Mouse (Mus musculus) C2C12 (cell line): ENCODE results near the gene 0610040J01Rik. TPM values are rescaled to one million over a fixed set of nuclear protein-coding genes. Genes with fewer than 3 reads are reported as not detected.

Source experiments
- H3K27me3 ChIP-seq: one replicate; pipeline ENCODE4 v1.6.1; 2011; ENCODE audit not compliant: control insufficient read depth, insufficient read depth, insufficient read length
- H3K36me3 ChIP-seq: one replicate; pipeline ENCODE4 v1.6.1; 2011; ENCODE audit not compliant: control insufficient read depth, insufficient read depth
- H3K4me3 ChIP-seq: one replicate; pipeline ENCODE4 v1.5.1; 2011; ENCODE audit warnings: mild to moderate bottlenecking, control low read depth; ENCODE audit not compliant: poor library complexity, insufficient read depth, severe bottlenecking
- H3K79me2 ChIP-seq: one replicate; pipeline ENCODE4 v1.6.1; 2011; ENCODE audit not compliant: control insufficient read depth, insufficient read depth
- H3K79me3 ChIP-seq: one replicate; pipeline ENCODE4 v1.6.1; 2011; ENCODE audit warnings: low read depth, control low read depth
- H3ac ChIP-seq: one replicate; pipeline ENCODE3; 2011; ENCODE audit warnings: low read depth; ENCODE audit not compliant: control insufficient read depth, insufficient read length
- CEBPB ChIP-seq: IDR thresholded peaks from one replicate; pipeline ENCODE4 v1.6.1; 2011; ENCODE audit warnings: low read depth, mild to moderate bottlenecking, control low read depth, moderate library complexity
- CTCF ChIP-seq: IDR thresholded peaks from one replicate; pipeline ENCODE4 v1.5.1; 2011; ENCODE audit not compliant: control insufficient read depth, insufficient read depth, insufficient read length
- FOSL1 ChIP-seq: IDR thresholded peaks from one replicate; pipeline ENCODE4 v1.8.0; 2011; ENCODE audit warnings: mild to moderate bottlenecking, low read length; ENCODE audit not compliant: poor library complexity, insufficient read depth, severe bottlenecking
- MAX ChIP-seq: IDR thresholded peaks from one replicate; pipeline ENCODE4 v1.6.1; 2011; ENCODE audit warnings: mild to moderate bottlenecking, control low read depth
- MYOD1 ChIP-seq: IDR thresholded peaks from one replicate; pipeline ENCODE4 v1.6.1; 2011; ENCODE audit warnings: low read depth; ENCODE audit not compliant: control insufficient read depth, insufficient read length
- MYOG ChIP-seq: IDR thresholded peaks from one replicate; pipeline ENCODE4 v1.6.1; 2011; ENCODE audit not compliant: control insufficient read depth, insufficient read length; ENCODE audit errors: extremely low read depth
- USF1 ChIP-seq: IDR thresholded peaks from one replicate; pipeline ENCODE4 v1.6.1; 2011; ENCODE audit warnings: low read depth, mild to moderate bottlenecking, control low read depth, moderate library complexity
- polyA plus RNA-seq: library from polyadenylated mRNA; unstranded; fragments of >200 nt; fragmentation: generic; extraction: Trizol; gene quantifications from one replicate; pipeline ENCODE4 v1.2.1, GENCODE M21; 2012; ENCODE audit warnings: missing spikeins

Gene 0610040J01Rik
- polyA plus RNA-seq, 1 experiment, result 0.02 TPM

- TF ChIP-seq CTCF (no peak), FOSL1 (no peak), MYOD1 (no peak), MAX (no peak), CEBPB (no peak), MYOG (no peak), USF1 (no peak)
- Histone ChIP-seq H3ac (no peak overlapping the region), H3K27me3 (no peaks in the 10 kb centered on the region), H3K4me3 (no peak overlapping the region), H3K36me3 (no peaks in the 10 kb centered on the region), H3K79me2 (no peaks in the 10 kb centered on the region), H3K79me3 (no peaks in the 10 kb centered on the region)
These were observed 7.4 kb downstream of the 0610040J01Rik start for GRCm38 (mm10) chr5:63819519-63819918.

GRCm38 (mm10) chr5:63821176-63821575, 9.0 kb downstream of the 0610040J01Rik start:
- TF ChIP-seq MYOG, result no peak
- no peak for TF ChIP-seq MAX
- TF ChIP-seq USF1, result no peak
- TF ChIP-seq CEBPB, result no peak
- TF ChIP-seq MYOD1, result no peak
- TF ChIP-seq FOSL1, result no peak
- Histone ChIP-seq H3ac (no peak overlapping the region), H3K36me3 (no peaks in the 10 kb centered on the region), H3K79me2 (no peaks in the 10 kb centered on the region), H3K4me3 (no peak overlapping the region), H3K79me3 (no peaks in the 10 kb centered on the region), H3K27me3 (no peaks in the 10 kb centered on the region)

- Histone ChIP-seq H3K4me3 (no peak overlapping the region), H3K79me2 (no peaks in the 10 kb centered on the region), H3ac (no peak overlapping the region), H3K36me3 (no peaks in the 10 kb centered on the region), H3K27me3 (no peaks in the 10 kb centered on the region), H3K79me3 (no peaks in the 10 kb centered on the region)
- TF ChIP-seq CEBPB (no peak), MYOG (no peak)
These were observed 9.7 kb downstream of the 0610040J01Rik start for GRCm38 (mm10) chr5:63821860-63822259.

- TF ChIP-seq CTCF, result no peak
- TF ChIP-seq MYOD1, result no peak
- no peak for TF ChIP-seq USF1
- TF ChIP-seq MYOG, result no peak
- TF ChIP-seq FOSL1, result no peak
- no peak for TF ChIP-seq MAX
- TF ChIP-seq CEBPB, result no peak
- H3K36me3 ChIP-seq, result no peaks in the 10 kb centered on the region
- no peaks in the 10 kb centered on the region for H3K79me2 ChIP-seq
- no peak overlapping the region for H3K4me3 ChIP-seq
- no peak overlapping the region for H3ac ChIP-seq
- H3K79me3 ChIP-seq, result no peaks in the 10 kb centered on the region
- H3K27me3 ChIP-seq, result no peaks in the 10 kb centered on the region
These were observed 11.5 kb downstream of the 0610040J01Rik start for GRCm38 (mm10) chr5:63823362-63824332.

- no peak for TF ChIP-seq MYOD1
- no peak for TF ChIP-seq MYOG
- no peak for TF ChIP-seq CEBPB
- no peak for TF ChIP-seq FOSL1
- no peak for TF ChIP-seq CTCF
- no peak for TF ChIP-seq MAX
- TF ChIP-seq USF1, result no peak
- Histone ChIP-seq H3K79me2 (no peaks in the 10 kb centered on the region), H3ac (no peak overlapping the region), H3K36me3 (no peaks in the 10 kb centered on the region), H3K79me3 (no peaks in the 10 kb centered on the region), H3K4me3 (no peak overlapping the region), H3K27me3 (no peaks in the 10 kb centered on the region)
These were observed 12.6 kb downstream of the 0610040J01Rik start for GRCm38 (mm10) chr5:63824599-63825350.
